Mouse (Mus musculus): ENCODE data around the gene Zc3hc1. TPM values are rescaled to one million over a fixed set of nuclear protein-coding genes. Genes with fewer than 3 reads are reported as not detected.
A peak's percentile ranks its signal among the peaks of the same experiment; 100 is the strongest.
"Not testable (repeated sequence)": the region's sequence is repeated elsewhere in the genome, so short reads cannot be mapped to it uniquely, and the experiment has no call there.

The Zc3hc1 gene
- polyA plus RNA-seq, 1 experiment from 2014 or later: 64.6 TPM

- 83% methylated on average over 7 of the region's 7 CpGs for WGBS
- H3K9ac ChIP-seq (ENCODE audit: low read depth, low read length): no peak overlapping the region
- H3K4me2 ChIP-seq: no peak overlapping the region
- ATAC-seq (replicated peaks; ENCODE audit: low FRiP score): no peak
- H3K9me3 ChIP-seq (ENCODE audit: control insufficient read depth, low read length): no peaks in the 10 kb centered on the region
- no peaks in the 10 kb centered on the region for H3K36me3 ChIP-seq (ENCODE audit: control insufficient read depth, insufficient read depth, low read length)
- H3K4me1 ChIP-seq (replicated peaks; ENCODE audit: control insufficient read depth, insufficient read depth, low read length): no peaks in the 10 kb centered on the region
- DNase-seq (ENCODE audit: low spot score): no peak
- no peak overlapping the region for H3K4me3 ChIP-seq (ENCODE audit: low read depth, low read length)
- H3K27me3 ChIP-seq (replicated peaks; ENCODE audit: control insufficient read depth, insufficient read depth, low read length): no peaks in the 10 kb centered on the region
- H3K27ac ChIP-seq (ENCODE audit: low read depth, low read length): no peak overlapping the region
Measured at GRCm38 (mm10) chr6:30391996-30392395, 1.2 kb upstream of the Zc3hc1 start.

- peak overlapping the region; percentile 57; the same call in 1 of the 2 replicates for H3K27ac ChIP-seq (ENCODE audit: low read depth, low read length)
- 19% methylated on average over 4 of the region's 4 CpGs for WGBS
- H3K9me3 ChIP-seq (ENCODE audit: control insufficient read depth, low read length); H3K4me1 ChIP-seq (replicated peaks; ENCODE audit: control insufficient read depth, insufficient read depth, low read length); H3K36me3 ChIP-seq (ENCODE audit: control insufficient read depth, insufficient read depth, low read length); ATAC-seq (replicated peaks; ENCODE audit: low FRiP score); DNase-seq (ENCODE audit: low spot score); H3K27me3 ChIP-seq (replicated peaks; ENCODE audit: control insufficient read depth, insufficient read depth, low read length): not testable (repeated sequence)
- H3K4me2 ChIP-seq: peak overlapping the region; percentile 60
- peak overlapping the region; percentile 91 for H3K4me3 ChIP-seq (ENCODE audit: low read depth, low read length)
- peak overlapping the region; percentile 90 for H3K9ac ChIP-seq (ENCODE audit: low read depth, low read length)
Measured at GRCm38 (mm10) chr6:30390271-30390670, 557 bp downstream of the Zc3hc1 start.

- Histone ChIP-seq H3K4me3 (ENCODE audit: low read depth, low read length) (no peak overlapping the region), H3K9ac (ENCODE audit: low read depth, low read length) (no peak overlapping the region), H3K36me3 (ENCODE audit: control insufficient read depth, insufficient read depth, low read length) (peaks cover 35% of the 10 kb centered on the region), H3K9me3 (ENCODE audit: control insufficient read depth, low read length) (no peaks in the 10 kb centered on the region), H3K27ac (ENCODE audit: low read depth, low read length) (no peak overlapping the region), H3K4me1 (replicated peaks; ENCODE audit: control insufficient read depth, insufficient read depth, low read length) (0 out of 2 replicates have a peak, but pooled peaks cover 3% of the 10 kb centered on the region), H3K27me3 (replicated peaks; ENCODE audit: control insufficient read depth, insufficient read depth, low read length) (no peaks in the 10 kb centered on the region), H3K4me2 (no peak overlapping the region)
- ATAC-seq (replicated peaks; ENCODE audit: low FRiP score): no peak
- DNase-seq (ENCODE audit: low spot score): no peak
- WGBS: 72% methylated on average over 3 of the region's 3 CpGs
Measured at GRCm38 (mm10) chr6:30381116-30381515, 9.7 kb downstream of the Zc3hc1 start.

GRCm38 (mm10) chr6:30375791-30376190 is 15.0 kb downstream of the Zc3hc1 start:
- 83% methylated on average over 1 of the region's 1 CpGs for WGBS
- Histone ChIP-seq H3K4me1 (replicated peaks; ENCODE audit: control insufficient read depth, insufficient read depth, low read length) (no peaks in the 10 kb centered on the region), H3K36me3 (ENCODE audit: control insufficient read depth, insufficient read depth, low read length) (peaks cover 59% of the 10 kb centered on the region), H3K9ac (ENCODE audit: low read depth, low read length) (no peak overlapping the region), H3K4me3 (ENCODE audit: low read depth, low read length) (no peak overlapping the region), H3K4me2 (no peak overlapping the region), H3K27me3 (replicated peaks; ENCODE audit: control insufficient read depth, insufficient read depth, low read length) (no peaks in the 10 kb centered on the region), H3K9me3 (ENCODE audit: control insufficient read depth, low read length) (no peaks in the 10 kb centered on the region), H3K27ac (ENCODE audit: low read depth, low read length) (no peak overlapping the region)
- no peak for DNase-seq (ENCODE audit: low spot score)
- no peak for ATAC-seq (replicated peaks; ENCODE audit: low FRiP score)

GRCm38 (mm10) chr6:30374731-30375510 is 15.9 kb downstream of the Zc3hc1 start:
- Histone ChIP-seq H3K36me3 (ENCODE audit: control insufficient read depth, insufficient read depth, low read length) (peaks cover 62% of the 10 kb centered on the region), H3K9me3 (ENCODE audit: control insufficient read depth, low read length) (no peaks in the 10 kb centered on the region), H3K9ac (ENCODE audit: low read depth, low read length) (no peak overlapping the region), H3K4me3 (ENCODE audit: low read depth, low read length) (no peak overlapping the region), H3K4me2 (no peak overlapping the region), H3K4me1 (replicated peaks; ENCODE audit: control insufficient read depth, insufficient read depth, low read length) (no peaks in the 10 kb centered on the region), H3K27me3 (replicated peaks; ENCODE audit: control insufficient read depth, insufficient read depth, low read length) (no peaks in the 10 kb centered on the region), H3K27ac (ENCODE audit: low read depth, low read length) (no peak overlapping the region)
- no peak for DNase-seq (ENCODE audit: low spot score)
- ATAC-seq (replicated peaks; ENCODE audit: low FRiP score): no peak
- WGBS: 91% methylated on average over 16 of the region's 16 CpGs

- no peak overlapping the region for H3K27ac ChIP-seq (ENCODE audit: low read depth, low read length)
- no peak overlapping the region for H3K4me3 ChIP-seq (ENCODE audit: low read depth, low read length)
- ATAC-seq (replicated peaks; ENCODE audit: low FRiP score) (no peak), DNase-seq (ENCODE audit: low spot score) (no peak)
- peaks cover 65% of the 10 kb centered on the region for H3K36me3 ChIP-seq (ENCODE audit: control insufficient read depth, insufficient read depth, low read length)
- no peak overlapping the region for H3K4me2 ChIP-seq
- WGBS: 94% methylated on average over 17 of the region's 17 CpGs
- no peaks in the 10 kb centered on the region for H3K9me3 ChIP-seq (ENCODE audit: control insufficient read depth, low read length)
- H3K4me1 ChIP-seq (replicated peaks; ENCODE audit: control insufficient read depth, insufficient read depth, low read length): no peaks in the 10 kb centered on the region
- no peak overlapping the region for H3K9ac ChIP-seq (ENCODE audit: low read depth, low read length)
- H3K27me3 ChIP-seq (replicated peaks; ENCODE audit: control insufficient read depth, insufficient read depth, low read length): no peaks in the 10 kb centered on the region
Measured at GRCm38 (mm10) chr6:30372627-30373369, 18.0 kb downstream of the Zc3hc1 start.

GRCm38 (mm10) chr6:30369291-30369690 is 21.5 kb downstream of the Zc3hc1 start:
- Histone ChIP-seq H3K9me3 (ENCODE audit: control insufficient read depth, low read length) (no peaks in the 10 kb centered on the region), H3K4me1 (replicated peaks; ENCODE audit: control insufficient read depth, insufficient read depth, low read length) (no peaks in the 10 kb centered on the region), H3K27me3 (replicated peaks; ENCODE audit: control insufficient read depth, insufficient read depth, low read length) (no peaks in the 10 kb centered on the region), H3K36me3 (ENCODE audit: control insufficient read depth, insufficient read depth, low read length) (peaks cover 53% of the 10 kb centered on the region), H3K4me2 (no peak overlapping the region), H3K9ac (ENCODE audit: low read depth, low read length) (no peak overlapping the region), H3K27ac (ENCODE audit: low read depth, low read length) (no peak overlapping the region), H3K4me3 (ENCODE audit: low read depth, low read length) (no peak overlapping the region)
- ATAC-seq (replicated peaks; ENCODE audit: low FRiP score) (no peak), DNase-seq (ENCODE audit: low spot score) (no peak)
- WGBS: 84% methylated on average over 3 of the region's 3 CpGs

GRCm38 (mm10) chr6:30363808-30364207 is 27.0 kb downstream of the Zc3hc1 start:
- Histone ChIP-seq H3K4me3 (ENCODE audit: low read depth, low read length) (no peak overlapping the region), H3K9ac (ENCODE audit: low read depth, low read length) (no peak overlapping the region), H3K36me3 (ENCODE audit: control insufficient read depth, insufficient read depth, low read length) (peaks cover 15% of the 10 kb centered on the region), H3K27me3 (replicated peaks; ENCODE audit: control insufficient read depth, insufficient read depth, low read length) (no peaks in the 10 kb centered on the region), H3K4me1 (replicated peaks; ENCODE audit: control insufficient read depth, insufficient read depth, low read length) (no peaks in the 10 kb centered on the region), H3K27ac (ENCODE audit: low read depth, low read length) (no peak overlapping the region), H3K4me2 (no peak overlapping the region), H3K9me3 (ENCODE audit: control insufficient read depth, low read length) (no peaks in the 10 kb centered on the region)
- 61% methylated on average over 5 of the region's 5 CpGs for WGBS
- DNase-seq (ENCODE audit: low spot score): no peak
- ATAC-seq (replicated peaks; ENCODE audit: low FRiP score): no peak
